Mouse (Mus musculus) midbrain, embryonic 13.5 days (tissue): ENCODE measurements at regions not wholly inside any gene's neighbourhood (a gene's known extent, or its start where the extent isn't known, plus 50 kb on each side); places are given as distances from the start of the nearest gene placed in this dataset.

Experiments
- ATAC-seq: fragments of 200-750 bp; cut with Nextera tagmentation; 2 replicates; pipeline ENCODE4 v1.8.0; 2017; ENCODE audit warnings: mild to moderate bottlenecking, moderate TSS enrichment, moderate library complexity
- H3K27ac ChIP-seq: fragments of 300-500 bp; sonication (generic); 2 replicates; pipeline ENCODE4 v1.5.1; 2015; ENCODE audit warnings: inconsistent platforms, mild to moderate bottlenecking, moderate library complexity
- H3K27me3 ChIP-seq: fragments of 300-500 bp; sonication (generic); 2 replicates; pipeline ENCODE4 v1.6.1; 2015; ENCODE audit warnings: mild to moderate bottlenecking, inconsistent platforms
- H3K36me3 ChIP-seq: fragments of 300-500 bp; sonication (generic); 2 replicates; pipeline ENCODE4 v1.6.1; 2015; ENCODE audit warnings: mild to moderate bottlenecking, inconsistent platforms
- H3K4me1 ChIP-seq: fragments of 300-500 bp; sonication (generic); replicated peaks from 2 replicates; pipeline ENCODE4 v1.6.1; 2015; ENCODE audit warnings: inconsistent platforms
- H3K4me2 ChIP-seq: fragments of 300-500 bp; sonication (generic); replicated peaks from 2 replicates; pipeline ENCODE4 v1.6.1; 2015; ENCODE audit warnings: moderate library complexity, mild to moderate bottlenecking, inconsistent platforms
- H3K4me3 ChIP-seq: fragments of 300-500 bp; sonication (generic); replicated peaks from 2 replicates; pipeline ENCODE4 v1.5.1; 2015; ENCODE audit warnings: mild to moderate bottlenecking, inconsistent platforms
- H3K9ac ChIP-seq: fragments of 300-500 bp; sonication (generic); replicated peaks from 2 replicates; pipeline ENCODE4 v1.6.1; 2015; ENCODE audit warnings: mild to moderate bottlenecking, inconsistent platforms
- H3K9me3 ChIP-seq: fragments of 300-500 bp; sonication (generic); 2 replicates; pipeline ENCODE4 v1.6.1; 2016; ENCODE audit warnings: mild to moderate bottlenecking, inconsistent platforms
- WGBS: fragments of 180-500 bp; shearing (Covaris S2); methylation state at CpG from one replicate; pipeline ENCODE4 v1.1.7; 2015; 5-methylcytosine and 5-hydroxymethylcytosine counted together

GRCm38 (mm10) chr6:84473171-84473570 lies 120.5 kb downstream of the Cyp26b1 start:
- Histone ChIP-seq H3K9ac (no peak overlapping the region), H3K4me1 (no peaks in the 10 kb centered on the region; the same call in 1 of the 2 replicates), H3K4me3 (no peak overlapping the region), H3K9me3 (no peaks in the 10 kb centered on the region), H3K27me3 (no peaks in the 10 kb centered on the region), H3K27ac (no peak overlapping the region), H3K4me2 (no peak overlapping the region), H3K36me3 (no peaks in the 10 kb centered on the region)
- WGBS, result 57% methylated on average over 3 of the region's 3 CpGs
- ATAC-seq, result no peak

- no peak for ATAC-seq
- Histone ChIP-seq H3K9me3 (no peaks in the 10 kb centered on the region), H3K27me3 (no peaks in the 10 kb centered on the region), H3K36me3 (no peaks in the 10 kb centered on the region), H3K4me1 (no peaks in the 10 kb centered on the region; the same call in 1 of the 2 replicates), H3K4me3 (no peak overlapping the region), H3K9ac (no peak overlapping the region), H3K4me2 (no peak overlapping the region), H3K27ac (no peak overlapping the region)
- WGBS, result 22% methylated on average over 3 of the region's 3 CpGs
Observed at GRCm38 (mm10) chr6:84472287-84472686, 121.4 kb downstream of the Cyp26b1 start.

GRCm38 (mm10) chr6:84467319-84467718 lies 126.4 kb downstream of the Cyp26b1 start:
- Histone ChIP-seq H3K27ac (no peak overlapping the region), H3K4me1 (no peaks in the 10 kb centered on the region), H3K9me3 (no peaks in the 10 kb centered on the region), H3K4me3 (no peak overlapping the region), H3K9ac (no peak overlapping the region), H3K4me2 (no peak overlapping the region), H3K36me3 (no peaks in the 10 kb centered on the region), H3K27me3 (no peaks in the 10 kb centered on the region)
- no peak for ATAC-seq
- 93% methylated on average over 3 of the region's 3 CpGs for WGBS

- H3K27ac ChIP-seq, result no peak overlapping the region
- H3K9me3 ChIP-seq, result no peaks in the 10 kb centered on the region
- no peaks in the 10 kb centered on the region for H3K36me3 ChIP-seq
- no peaks in the 10 kb centered on the region for H3K27me3 ChIP-seq
- 79% methylated on average over 7 of the region's 7 CpGs for WGBS
- H3K9ac ChIP-seq, result no peak overlapping the region
- no peak overlapping the region for H3K4me2 ChIP-seq
- ATAC-seq, result no peak
- H3K4me1 ChIP-seq, result no peaks in the 10 kb centered on the region
- H3K4me3 ChIP-seq, result no peak overlapping the region
Observed at GRCm38 (mm10) chr6:84466223-84466622, 127.5 kb downstream of the Cyp26b1 start.

GRCm38 (mm10) chr6:84465596-84465995 lies 128.1 kb downstream of the Cyp26b1 start:
- H3K27me3 ChIP-seq, result no peaks in the 10 kb centered on the region
- no peaks in the 10 kb centered on the region for H3K9me3 ChIP-seq
- H3K4me3 ChIP-seq, result no peak overlapping the region
- H3K36me3 ChIP-seq, result no peaks in the 10 kb centered on the region
- no peaks in the 10 kb centered on the region for H3K4me1 ChIP-seq
- ATAC-seq, result no peak
- H3K4me2 ChIP-seq, result no peak overlapping the region
- H3K27ac ChIP-seq, result no peak overlapping the region
- H3K9ac ChIP-seq, result no peak overlapping the region
- 87% methylated on average over 5 of the region's 5 CpGs for WGBS

GRCm38 (mm10) chr6:84463592-84464367 lies 129.9 kb downstream of the Cyp26b1 start:
- H3K9ac ChIP-seq, result no peak overlapping the region
- no peaks in the 10 kb centered on the region for H3K4me1 ChIP-seq
- H3K4me3 ChIP-seq, result no peak overlapping the region
- 84% methylated on average over 7 of the region's 7 CpGs for WGBS
- no peaks in the 10 kb centered on the region for H3K9me3 ChIP-seq
- H3K4me2 ChIP-seq, result no peak overlapping the region
- H3K27ac ChIP-seq, result no peak overlapping the region
- no peaks in the 10 kb centered on the region for H3K27me3 ChIP-seq
- ATAC-seq, result no peak
- no peaks in the 10 kb centered on the region for H3K36me3 ChIP-seq

- H3K27ac ChIP-seq, result no peak overlapping the region
- H3K36me3 ChIP-seq, result no peaks in the 10 kb centered on the region
- 93% methylated on average over 3 of the region's 3 CpGs for WGBS
- H3K4me1 ChIP-seq, result no peaks in the 10 kb centered on the region
- no peak overlapping the region for H3K4me2 ChIP-seq
- no peak for ATAC-seq
- no peak overlapping the region for H3K4me3 ChIP-seq
- no peak overlapping the region for H3K9ac ChIP-seq
- H3K27me3 ChIP-seq, result no peaks in the 10 kb centered on the region
- no peaks in the 10 kb centered on the region for H3K9me3 ChIP-seq
Observed at GRCm38 (mm10) chr6:84456803-84457202, 136.9 kb downstream of the Cyp26b1 start.

GRCm38 (mm10) chr6:84445093-84445492 lies 148.6 kb downstream of the Cyp26b1 start:
- no peak overlapping the region for H3K4me3 ChIP-seq
- H3K27me3 ChIP-seq, result no peaks in the 10 kb centered on the region
- no peak overlapping the region for H3K9ac ChIP-seq
- 68% methylated on average over 4 of the region's 4 CpGs for WGBS
- no peaks in the 10 kb centered on the region for H3K4me1 ChIP-seq
- 0 out of 2 replicates have a peak, but pooled peaks cover 5% of the 10 kb centered on the region for H3K9me3 ChIP-seq
- no peak overlapping the region for H3K4me2 ChIP-seq
- H3K36me3 ChIP-seq, result no peaks in the 10 kb centered on the region
- H3K27ac ChIP-seq, result no peak overlapping the region
- ATAC-seq, result no peak

- WGBS, result 89% methylated on average over 1 of the region's 1 CpGs
- Histone ChIP-seq H3K36me3 (no peaks in the 10 kb centered on the region), H3K4me2 (no peak overlapping the region), H3K9me3 (0 out of 2 replicates have a peak, but pooled peaks cover 5% of the 10 kb centered on the region), H3K4me1 (no peaks in the 10 kb centered on the region), H3K4me3 (no peak overlapping the region), H3K27ac (no peak overlapping the region), H3K27me3 (no peaks in the 10 kb centered on the region), H3K9ac (no peak overlapping the region)
- no peak for ATAC-seq
Observed at GRCm38 (mm10) chr6:84442667-84443066, 151.0 kb downstream of the Cyp26b1 start.

GRCm38 (mm10) chr6:84441721-84442480 lies 151.8 kb downstream of the Cyp26b1 start:
- no peak for ATAC-seq
- WGBS, result 61% methylated on average over 5 of the region's 5 CpGs
- Histone ChIP-seq H3K27ac (no peak overlapping the region), H3K4me1 (no peaks in the 10 kb centered on the region), H3K4me2 (no peak overlapping the region), H3K9me3 (0 out of 2 replicates have a peak, but pooled peaks cover 5% of the 10 kb centered on the region), H3K36me3 (no peaks in the 10 kb centered on the region), H3K4me3 (no peak overlapping the region), H3K9ac (no peak overlapping the region), H3K27me3 (no peaks in the 10 kb centered on the region)

- Histone ChIP-seq H3K9ac (no peak overlapping the region), H3K4me2 (no peak overlapping the region), H3K27me3 (no peaks in the 10 kb centered on the region), H3K9me3 (0 out of 2 replicates have a peak, but pooled peaks cover 5% of the 10 kb centered on the region), H3K36me3 (no peaks in the 10 kb centered on the region), H3K4me1 (no peaks in the 10 kb centered on the region), H3K27ac (no peak overlapping the region), H3K4me3 (no peak overlapping the region)
- WGBS, result 91% methylated on average over 1 of the region's 1 CpGs
- ATAC-seq, result no peak
Observed at GRCm38 (mm10) chr6:84436716-84437115, 157.0 kb downstream of the Cyp26b1 start.

GRCm38 (mm10) chr6:84434532-84434931 lies 159.2 kb downstream of the Cyp26b1 start:
- no peaks in the 10 kb centered on the region for H3K36me3 ChIP-seq
- H3K4me1 ChIP-seq, result no peaks in the 10 kb centered on the region
- no peak overlapping the region for H3K27ac ChIP-seq
- 83% methylated on average over 6 of the region's 6 CpGs for WGBS
- no peaks in the 10 kb centered on the region for H3K27me3 ChIP-seq
- H3K9ac ChIP-seq, result no peak overlapping the region
- H3K4me2 ChIP-seq, result no peak overlapping the region
- no peak for ATAC-seq
- no peak overlapping the region for H3K4me3 ChIP-seq
- no peaks in the 10 kb centered on the region for H3K9me3 ChIP-seq
